Mouse (Mus musculus): ENCODE results near the gene Olfr1373. TPM values are rescaled to one million over a fixed set of nuclear protein-coding genes. Genes with fewer than 3 reads are reported as not detected.
"Not testable (repeated sequence)": the region's sequence is repeated elsewhere in the genome, so short reads cannot be mapped to it uniquely, and the experiment has no call there.

Olfr1373 gene
- not detected in 2 replicates for polyA plus RNA-seq (2012; rRNA removed)

DNA sequence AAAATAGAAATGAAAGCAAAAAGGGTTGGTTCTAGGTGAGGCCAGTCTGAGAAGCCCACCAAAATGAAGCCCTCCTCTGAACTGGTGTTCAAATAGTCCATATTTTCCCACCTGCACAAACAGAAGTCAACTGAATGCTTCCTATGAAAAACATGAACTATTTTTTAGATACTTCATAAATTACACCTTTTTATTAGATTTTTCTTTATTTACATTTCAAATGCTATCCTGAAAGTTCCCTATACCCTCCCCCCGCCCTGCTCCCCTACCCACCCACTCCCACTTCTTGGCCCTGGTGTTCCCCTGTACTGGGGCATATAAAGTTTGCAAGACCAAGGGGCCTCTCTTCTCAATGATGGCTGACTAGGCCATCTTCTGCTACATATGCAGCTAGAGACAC lies at the start of gene Olfr1373:
Olfr1373 (minus strand) TSS at position 101 of the 400 bp plus-strand sequence.
- WGBS: 72% methylated on average over 1 of the region's 1 CpGs
- H3K4me1 ChIP-seq (ENCODE audit: control insufficient read depth, insufficient read depth, insufficient read length, low read length); H3K36me3 ChIP-seq (ENCODE audit: control insufficient read depth, insufficient read depth, low read length); H3K27me3 ChIP-seq (ENCODE audit: control insufficient read depth, insufficient read depth, low read length); H3K27ac ChIP-seq (ENCODE audit: insufficient read depth, low read depth, low read length); H3K4me3 ChIP-seq (ENCODE audit: low read depth, low read length): not testable (repeated sequence)

GRCm38 (mm10) chr11:52180651-52181050 lies 35.3 kb upstream of the Olfr1373 start:
- not testable (repeated sequence) for H3K4me3 ChIP-seq (ENCODE audit: low read depth, low read length); H3K36me3 ChIP-seq (ENCODE audit: control insufficient read depth, insufficient read depth, low read length); H3K27ac ChIP-seq (ENCODE audit: insufficient read depth, low read depth, low read length); H3K4me1 ChIP-seq (ENCODE audit: control insufficient read depth, insufficient read depth, insufficient read length, low read length); H3K27me3 ChIP-seq (ENCODE audit: control insufficient read depth, insufficient read depth, low read length)
- 79% methylated on average over 4 of the region's 4 CpGs for WGBS

GRCm38 (mm10) chr11:52179897-52180296 lies 34.6 kb upstream of the Olfr1373 start:
- H3K4me1 ChIP-seq (ENCODE audit: control insufficient read depth, insufficient read depth, insufficient read length, low read length); H3K4me3 ChIP-seq (ENCODE audit: low read depth, low read length); H3K36me3 ChIP-seq (ENCODE audit: control insufficient read depth, insufficient read depth, low read length); H3K27me3 ChIP-seq (ENCODE audit: control insufficient read depth, insufficient read depth, low read length); H3K27ac ChIP-seq (ENCODE audit: insufficient read depth, low read depth, low read length): not testable (repeated sequence)
- 72% methylated on average over 2 of the region's 3 CpGs for WGBS

DNA sequence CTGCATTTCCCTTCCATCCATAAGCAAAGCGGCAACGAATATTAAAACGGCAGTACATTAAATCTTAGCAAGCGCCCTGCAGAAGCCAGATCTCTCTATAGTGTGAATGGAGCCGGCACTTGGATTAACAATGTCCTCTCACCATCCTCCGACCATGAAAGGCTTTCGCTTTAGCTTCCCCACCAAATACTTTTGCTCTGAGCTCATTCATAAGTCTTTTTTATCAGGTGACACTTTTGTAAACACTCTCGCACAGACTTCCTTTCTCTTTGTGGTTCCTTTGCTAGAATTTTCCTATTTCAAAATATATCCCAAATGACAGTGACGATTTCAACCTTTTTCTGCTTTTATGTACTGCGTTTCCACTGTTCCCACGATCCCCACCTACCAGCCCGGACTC lies 23.1 kb upstream of the Olfr1373 start:
- 8% methylated on average over 12 of the region's 12 CpGs for WGBS
- peak overlapping the region; percentile 63 for H3K4me3 ChIP-seq (ENCODE audit: low read depth, low read length)
- no peak for TF ChIP-seq CTCF (IDR thresholded peaks at IDR 0.05; ENCODE audit: extremely low read depth, insufficient read length, insufficient replicate concordance, low read depth, low read length)
- TF ChIP-seq POLR2A (IDR thresholded peaks at IDR 0.05; ENCODE audit: low read depth, low read length): no peak
- H3K27me3 ChIP-seq (ENCODE audit: control insufficient read depth, insufficient read depth, low read length): peaks cover 20% of the 10 kb centered on the region
- H3K27ac ChIP-seq (ENCODE audit: insufficient read depth, low read depth, low read length): no peak overlapping the region
- 0 out of 2 replicates have a peak, but pooled peaks cover 4% of the 10 kb centered on the region for H3K4me1 ChIP-seq (ENCODE audit: control insufficient read depth, insufficient read depth, insufficient read length, low read length)
- H3K36me3 ChIP-seq (ENCODE audit: control insufficient read depth, insufficient read depth, low read length): no peaks in the 10 kb centered on the region

DNA sequence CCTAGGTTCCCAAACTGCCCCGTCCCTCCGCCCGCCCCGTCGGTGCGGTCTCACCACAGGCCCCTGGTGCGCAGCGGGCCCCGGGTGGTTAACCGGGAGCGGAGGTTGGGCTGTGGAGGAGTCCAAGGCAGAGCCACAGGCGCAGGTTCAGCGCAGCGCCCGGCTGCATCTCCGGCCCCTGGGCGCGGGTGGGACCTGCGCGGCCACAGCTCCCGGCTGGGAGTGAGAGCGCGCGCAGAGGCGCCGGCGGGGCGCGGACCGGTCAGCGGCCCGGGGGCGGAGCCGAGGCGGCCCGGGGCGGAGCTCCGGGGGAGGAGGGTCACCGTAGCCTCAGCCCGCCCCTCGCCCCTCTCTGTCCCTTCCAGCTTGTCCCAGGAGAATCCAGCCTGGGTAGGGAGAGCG lies 22.6 kb upstream of the Olfr1373 start:
- H3K27ac ChIP-seq (ENCODE audit: insufficient read depth, low read depth, low read length); H3K4me1 ChIP-seq (ENCODE audit: control insufficient read depth, insufficient read depth, insufficient read length, low read length); H3K36me3 ChIP-seq (ENCODE audit: control insufficient read depth, insufficient read depth, low read length): not testable (repeated sequence)
- Histone ChIP-seq H3K27me3 (ENCODE audit: control insufficient read depth, insufficient read depth, low read length) (peaks cover 20% of the 10 kb centered on the region), H3K4me3 (ENCODE audit: low read depth, low read length) (peak overlapping the region; percentile 63)
- 3% methylated on average over 39 of the region's 42 CpGs for WGBS

DNA sequence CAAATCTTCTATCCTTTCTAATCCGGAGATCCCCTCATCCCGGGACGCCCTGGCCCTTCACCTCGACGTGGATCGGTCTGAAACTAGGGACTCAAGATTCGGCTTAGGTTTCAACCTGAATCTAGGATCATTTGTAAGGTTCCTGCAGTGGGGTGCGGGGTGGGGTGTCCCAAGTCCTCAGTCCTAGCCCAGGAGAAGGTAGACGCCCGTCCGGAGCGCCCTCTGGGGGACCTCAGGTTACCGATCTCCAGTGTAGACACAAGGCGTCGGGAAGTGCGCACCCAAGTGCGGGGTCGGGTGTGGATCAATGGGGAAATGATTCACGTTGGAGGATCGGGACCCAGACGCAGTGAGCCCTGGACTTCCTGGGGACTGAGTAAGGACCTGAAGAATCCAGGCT lies 21.8 kb upstream of the Olfr1373 start:
- Histone ChIP-seq H3K4me1 (ENCODE audit: control insufficient read depth, insufficient read depth, insufficient read length, low read length) (0 out of 2 replicates have a peak, but pooled peaks cover 4% of the 10 kb centered on the region), H3K4me3 (ENCODE audit: low read depth, low read length) (peak overlapping the region; percentile 63), H3K27ac (ENCODE audit: insufficient read depth, low read depth, low read length) (no peak overlapping the region), H3K27me3 (ENCODE audit: control insufficient read depth, insufficient read depth, low read length) (peaks cover 20% of the 10 kb centered on the region), H3K36me3 (ENCODE audit: control insufficient read depth, insufficient read depth, low read length) (no peaks in the 10 kb centered on the region)
- WGBS: 2% methylated on average over 21 of the region's 21 CpGs
- TF ChIP-seq POLR2A (IDR thresholded peaks at IDR 0.05; ENCODE audit: low read depth, low read length) (no peak), CTCF (IDR thresholded peaks at IDR 0.05; ENCODE audit: extremely low read depth, insufficient read length, insufficient replicate concordance, low read depth, low read length) (no peak)

- TF ChIP-seq CTCF (IDR thresholded peaks at IDR 0.05; ENCODE audit: extremely low read depth, insufficient read length, insufficient replicate concordance, low read depth, low read length): no peak
- no peak for TF ChIP-seq POLR2A (IDR thresholded peaks at IDR 0.05; ENCODE audit: low read depth, low read length)
- 33% methylated on average over 10 of the region's 10 CpGs for WGBS
- no peak overlapping the region for H3K4me3 ChIP-seq (ENCODE audit: low read depth, low read length)
- peaks cover 18% of the 10 kb centered on the region for H3K27me3 ChIP-seq (ENCODE audit: control insufficient read depth, insufficient read depth, low read length)
- H3K27ac ChIP-seq (ENCODE audit: insufficient read depth, low read depth, low read length): no peak overlapping the region
- H3K4me1 ChIP-seq (ENCODE audit: control insufficient read depth, insufficient read depth, insufficient read length, low read length): 0 out of 2 replicates have a peak, but pooled peaks cover 4% of the 10 kb centered on the region
- H3K36me3 ChIP-seq (ENCODE audit: control insufficient read depth, insufficient read depth, low read length): no peaks in the 10 kb centered on the region
These were observed 18.6 kb upstream of the Olfr1373 start for GRCm38 (mm10) chr11:52163926-52164325.

- not testable (repeated sequence) for H3K4me3 ChIP-seq (ENCODE audit: low read depth, low read length); H3K27me3 ChIP-seq (ENCODE audit: control insufficient read depth, insufficient read depth, low read length); H3K27ac ChIP-seq (ENCODE audit: insufficient read depth, low read depth, low read length); H3K36me3 ChIP-seq (ENCODE audit: control insufficient read depth, insufficient read depth, low read length); H3K4me1 ChIP-seq (ENCODE audit: control insufficient read depth, insufficient read depth, insufficient read length, low read length)
- TF ChIP-seq CTCF (IDR thresholded peaks at IDR 0.05; ENCODE audit: extremely low read depth, insufficient read length, insufficient replicate concordance, low read depth, low read length): peak; percentile 29; the same call in 1 of the 2 replicates
- WGBS: 21% methylated on average over 4 of the region's 4 CpGs
These were observed 1.7 kb downstream of the Olfr1373 start for GRCm38 (mm10) chr11:52143675-52144074.

All from small intestine, adult 2 months (tissue).